Mouse (Mus musculus) liver, embryonic 14.5 days (tissue): ENCODE measurements at regions not wholly inside any gene's neighbourhood (a gene's known extent, or its start where the extent isn't known, plus 50 kb on each side); places are given as distances from the start of the nearest gene placed in this dataset.

Source experiments
- ATAC-seq: fragments of 200-750 bp; cut with Nextera tagmentation; 2 replicates; pipeline ENCODE4 v1.8.0; 2017; ENCODE audit warnings: moderate number of reproducible peaks, mild to moderate bottlenecking, moderate library complexity; ENCODE audit not compliant: insufficient read depth
- DNase-seq, 3 experiments: peaks; one replicate each; pipeline ENCODE4 v3.0.0-alpha.2; 2012 to 2013; ENCODE audit warnings: low read depth in 3 of 3, low spot score in 3 of 3
- H3K27ac ChIP-seq: fragments of 300-500 bp; sonication (generic); 2 replicates; pipeline ENCODE4 v1.5.1; 2014; ENCODE audit warnings: moderate library complexity, mild to moderate bottlenecking, control low read depth, inconsistent platforms
- H3K27me3 ChIP-seq: fragments of 300-500 bp; sonication (generic); 2 replicates; pipeline ENCODE4 v1.6.1; 2014; ENCODE audit warnings: mild to moderate bottlenecking, low read length, moderate library complexity; ENCODE audit not compliant: control insufficient read depth, insufficient read depth
- H3K36me3 ChIP-seq: fragments of 300-500 bp; sonication (generic); replicated peaks from 2 replicates; pipeline ENCODE4 v1.6.1; 2014; ENCODE audit warnings: low read depth; ENCODE audit not compliant: control insufficient read depth, insufficient read depth
- H3K4me1 ChIP-seq, 2 experiments: fragments of 200-500 bp in 1 of 2; fragments of 300-500 bp in 1 of 2; sonication (generic) in 1 of 2; replicated peaks; 2 replicates each; pipeline ENCODE4 v1.6.1; 2012 to 2014; ENCODE audit warnings: antibody characterized with exemption in 1 of 2, inconsistent platforms in 1 of 2, low read length in 1 of 2; ENCODE audit not compliant: control insufficient read depth in 2 of 2, insufficient read depth in 2 of 2
- H3K4me2 ChIP-seq: fragments of 300-500 bp; sonication (generic); 2 replicates; pipeline ENCODE4 v1.6.1; 2014; ENCODE audit warnings: low read depth, mild to moderate bottlenecking, control low read depth, moderate library complexity
- H3K4me3 ChIP-seq, 2 experiments: fragments of 200-500 bp in 1 of 2; fragments of 300-500 bp in 1 of 2; sonication (generic) in 1 of 2; 2 replicates each; pipeline ENCODE4 v1.5.1; 2012 to 2014; ENCODE audit warnings: low read depth in 2 of 2, low read length in 2 of 2, mild to moderate bottlenecking in 2 of 2, control low read depth in 1 of 2, inconsistent platforms in 1 of 2, moderate library complexity in 1 of 2; ENCODE audit not compliant: insufficient read depth in 1 of 2
- H3K9ac ChIP-seq: fragments of 300-500 bp; sonication (generic); replicated peaks from 2 replicates; pipeline ENCODE4 v1.6.1; 2014; ENCODE audit warnings: mild to moderate bottlenecking, control low read depth, moderate library complexity
- H3K9me3 ChIP-seq: fragments of 300-500 bp; sonication (generic); 2 replicates; pipeline ENCODE4 v1.6.1; 2016; ENCODE audit warnings: low read length, mixed read lengths; ENCODE audit not compliant: control insufficient read depth
- CTCF ChIP-seq: IDR thresholded peaks from 2 replicates; pipeline ENCODE4 v1.5.1; 2016; ENCODE audit warnings: antibody characterized with exemption, low read depth, control low read depth
- EP300 ChIP-seq: IDR thresholded peaks from 2 replicates; pipeline ENCODE4 v1.6.1; 2016; ENCODE audit warnings: antibody characterized with exemption, low read depth
- WGBS: fragments of 180-500 bp; shearing (Covaris S2); extraction: QIAGEN DNeasy Blood & Tissue Kit; methylation state at CpG from one replicate; pipeline ENCODE4 v1.1.7; 2014; ENCODE audit not compliant: insufficient replicate concordance; 5-methylcytosine and 5-hydroxymethylcytosine counted together

DNA sequence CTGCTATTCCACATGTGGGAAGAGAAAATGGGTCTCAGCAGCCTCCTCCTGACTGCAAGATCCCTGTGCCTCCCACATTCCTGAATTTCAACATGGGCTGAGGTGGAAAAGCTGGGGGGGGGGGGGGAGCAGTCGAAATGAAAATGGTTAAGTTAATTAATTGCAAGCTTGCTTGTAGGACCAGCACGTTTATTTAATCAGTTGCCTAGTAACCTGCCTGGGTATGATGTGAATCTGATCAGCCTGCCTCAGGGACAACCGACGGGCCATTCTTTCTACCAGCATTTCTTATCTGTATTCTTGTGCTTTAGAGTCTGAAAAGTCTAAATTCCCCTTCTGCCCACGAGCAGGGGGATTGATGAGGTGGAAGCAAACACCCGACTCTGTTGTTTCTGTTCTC lies 569.9 kb upstream of the Nox3 start:
- no peak overlapping the region for H3K4me2 ChIP-seq
- ATAC-seq, result no peak
- 22% methylated on average over 6 of the region's 6 CpGs for WGBS

DNA sequence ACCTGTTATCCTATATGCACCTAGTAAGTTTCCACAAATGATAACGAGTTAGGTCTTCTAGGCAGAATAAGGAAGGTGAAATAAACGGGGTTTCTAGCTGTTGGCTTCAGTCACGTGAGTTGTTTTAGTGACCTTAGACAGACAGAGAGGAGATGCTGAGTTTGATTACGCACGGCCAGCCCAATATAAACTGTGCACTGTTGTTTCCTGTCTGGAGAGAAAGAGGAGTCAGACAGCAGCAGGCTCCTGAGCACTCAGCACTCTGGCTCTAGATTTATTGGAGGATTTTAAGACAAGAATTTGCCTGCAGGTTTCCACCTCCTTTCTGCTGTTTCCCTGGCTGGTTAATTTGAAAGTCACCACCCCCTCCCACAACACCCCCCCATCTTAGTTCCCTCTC lies 570.4 kb upstream of the Nox3 start:
- no peak overlapping the region for H3K9ac ChIP-seq
- H3K9me3 ChIP-seq, result no peaks in the 10 kb centered on the region
- WGBS, result 16% methylated on average over 5 of the region's 5 CpGs
- TF ChIP-seq CTCF, result no peak
- TF ChIP-seq EP300, result no peak
- H3K27me3 ChIP-seq, result no peaks in the 10 kb centered on the region
- H3K4me2 ChIP-seq, result no peak overlapping the region
- no peak overlapping the region for H3K27ac ChIP-seq
- no peaks in the 10 kb centered on the region for H3K4me1 ChIP-seq
- H3K36me3 ChIP-seq, result no peaks in the 10 kb centered on the region
- H3K4me3 ChIP-seq, result no peak overlapping the region
- ATAC-seq, result no peak
- no peak for DNase-seq

More for the DNA sequence above, 569.9 kb upstream of the Nox3 start:
- Histone ChIP-seq H3K9ac (no peak overlapping the region), H3K4me3 (no peak overlapping the region), H3K27ac (no peak overlapping the region), H3K36me3 (no peaks in the 10 kb centered on the region), H3K27me3 (no peaks in the 10 kb centered on the region), H3K4me1 (no peaks in the 10 kb centered on the region), H3K9me3 (no peaks in the 10 kb centered on the region)
- TF ChIP-seq EP300 (no peak), CTCF (no peak)
- DNase-seq, result no peak

DNA sequence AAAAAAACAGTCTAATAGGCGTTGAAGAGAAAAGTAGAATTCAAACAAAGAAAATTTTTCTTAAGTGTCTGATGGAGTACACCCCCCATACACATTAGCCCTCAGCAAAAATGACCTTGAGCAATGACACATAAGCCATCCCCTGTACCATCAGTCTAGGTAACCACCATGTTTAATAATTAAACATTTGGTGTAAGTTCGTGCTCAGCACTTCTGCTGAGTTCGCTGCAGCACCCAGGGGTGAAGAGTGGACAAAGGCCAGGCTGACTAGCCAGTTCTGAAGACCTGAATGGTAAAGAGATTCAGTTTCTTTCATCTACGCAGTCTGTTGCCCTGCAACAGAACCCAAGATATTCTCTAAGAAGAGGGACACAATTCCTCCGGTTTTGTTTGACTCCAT lies 572.3 kb upstream of the Nox3 start:
- Histone ChIP-seq H3K27me3 (no peaks in the 10 kb centered on the region), H3K4me2 (no peak overlapping the region), H3K4me1 (no peaks in the 10 kb centered on the region), H3K36me3 (no peaks in the 10 kb centered on the region), H3K27ac (no peak overlapping the region), H3K9ac (no peak overlapping the region), H3K9me3 (no peaks in the 10 kb centered on the region), H3K4me3 (no peak overlapping the region)
- 50% methylated on average over 5 of the region's 5 CpGs for WGBS
- TF ChIP-seq CTCF (no peak), EP300 (no peak)
- no peak for ATAC-seq
- no peak for DNase-seq

DNA sequence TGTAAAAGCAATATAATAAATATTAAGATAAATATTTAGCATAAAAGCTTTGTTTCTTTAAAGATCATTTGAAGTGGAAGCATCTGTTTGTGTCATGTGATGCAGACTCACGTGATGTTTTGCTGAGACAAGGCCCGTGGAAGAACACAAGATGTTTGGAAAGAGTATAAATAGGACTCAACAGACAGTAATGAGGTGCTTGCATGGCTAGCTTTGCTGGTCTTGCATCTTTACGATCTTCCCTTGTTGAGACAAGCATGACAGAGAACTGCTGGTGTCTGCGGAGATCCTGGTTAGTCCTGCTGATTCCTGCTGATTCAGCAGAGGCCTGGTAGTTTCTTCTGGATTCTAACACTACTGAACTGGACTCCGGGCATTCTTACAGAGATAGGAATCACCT lies 576.4 kb upstream of the Nox3 start:
- Histone ChIP-seq H3K4me3 (no peak overlapping the region), H3K27ac (no peak overlapping the region), H3K9me3 (no peaks in the 10 kb centered on the region), H3K27me3 (no peaks in the 10 kb centered on the region), H3K9ac (no peak overlapping the region), H3K4me1 (no peaks in the 10 kb centered on the region), H3K36me3 (no peaks in the 10 kb centered on the region), H3K4me2 (no peak overlapping the region)
- no peak for TF ChIP-seq CTCF
- no peak for TF ChIP-seq EP300
- DNase-seq (no peak), ATAC-seq (no peak)
- 62% methylated on average over 5 of the region's 5 CpGs for WGBS

DNA sequence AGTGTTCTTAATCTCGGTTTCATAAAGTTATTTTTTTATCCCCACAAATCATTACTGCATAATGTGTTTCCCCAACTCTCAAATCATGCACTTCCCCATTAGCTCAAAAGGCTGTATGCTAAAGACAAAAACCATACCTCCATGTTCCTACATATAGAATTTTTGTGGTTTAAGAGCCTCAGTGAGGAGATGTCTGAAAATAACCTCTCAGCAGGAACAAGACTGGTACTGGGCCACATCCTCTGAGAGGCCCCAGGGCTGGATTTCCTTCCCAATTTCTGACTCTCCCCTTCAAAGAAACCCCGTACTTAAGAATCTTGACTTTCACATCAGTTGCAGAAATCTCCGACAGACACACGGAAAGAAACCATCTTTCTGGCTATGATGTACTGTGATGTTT lies 580.7 kb upstream of the Nox3 start:
- DNase-seq (no peak), ATAC-seq (no peak)
- no peaks in the 10 kb centered on the region for H3K4me1 ChIP-seq
- H3K9me3 ChIP-seq, result no peaks in the 10 kb centered on the region
- TF ChIP-seq CTCF (no peak), EP300 (no peak)
- 16% methylated on average over 4 of the region's 4 CpGs for WGBS
- no peaks in the 10 kb centered on the region for H3K27me3 ChIP-seq
- no peak overlapping the region for H3K4me2 ChIP-seq
- H3K9ac ChIP-seq, result no peak overlapping the region
- H3K36me3 ChIP-seq, result no peaks in the 10 kb centered on the region
- H3K4me3 ChIP-seq, result no peak overlapping the region
- no peak overlapping the region for H3K27ac ChIP-seq
